Mouse (Mus musculus) ES-E14 (cell line): ENCODE results near the gene Unc45a. TPM values are rescaled to one million over a fixed set of nuclear protein-coding genes. Genes with fewer than 3 reads are reported as not detected.
A peak's percentile ranks its signal among the peaks of the same experiment; 100 is the strongest.

ENCODE experiments used
- DNase-seq: peaks from one replicate; pipeline ENCODE4 v3.0.0-alpha.2; 2013; ENCODE audit warnings: low read depth, low spot score
- H3K27ac ChIP-seq: 2 replicates; pipeline ENCODE4 v1.5.1; 2012; ENCODE audit warnings: low read depth, mild to moderate bottlenecking, low read length, moderate library complexity, mixed read lengths; ENCODE audit not compliant: poor library complexity, insufficient read depth, severe bottlenecking
- H3K36me3 ChIP-seq: 2 replicates; pipeline ENCODE4 v1.6.1; 2012; ENCODE audit warnings: mild to moderate bottlenecking, low read length, moderate library complexity, mixed read lengths; ENCODE audit not compliant: control insufficient read depth, poor library complexity, insufficient read depth, severe bottlenecking
- H3K4me1 ChIP-seq, 2 experiments: fragments of 150-350 bp in 1 of 2; sonication (generic) in 1 of 2; 2 replicates each; pipeline ENCODE4 v1.6.1; 2012; ENCODE audit warnings: low read length in 2 of 2, mild to moderate bottlenecking in 1 of 2, mixed read lengths in 1 of 2; ENCODE audit not compliant: control insufficient read depth in 2 of 2, insufficient read depth in 2 of 2, poor library complexity in 1 of 2
- H3K4me3 ChIP-seq, 2 experiments: fragments of 150-350 bp in 1 of 2; sonication (generic) in 1 of 2; 2 replicates each; pipeline ENCODE4 v1.5.1; 2012; ENCODE audit warnings: low read length in 2 of 2, low read depth in 1 of 2, mild to moderate bottlenecking in 1 of 2, mixed read lengths in 1 of 2; ENCODE audit not compliant: insufficient read depth in 1 of 2, poor library complexity in 1 of 2, severe bottlenecking in 1 of 2
- H3K9ac ChIP-seq: 2 replicates; pipeline ENCODE4 v1.6.1; 2012; ENCODE audit warnings: low read depth, mild to moderate bottlenecking, low read length, mixed read lengths; ENCODE audit not compliant: poor library complexity, insufficient read depth, severe bottlenecking
- H3K9me3 ChIP-seq: fragments of 150-350 bp; sonication (generic); 2 replicates; pipeline ENCODE4 v1.6.1; 2012; ENCODE audit warnings: low read depth, mild to moderate bottlenecking, low read length; ENCODE audit not compliant: control insufficient read depth, insufficient read depth
- CHD2 ChIP-seq: IDR thresholded peaks from 2 replicates; pipeline ENCODE4 v1.6.1; 2014; ENCODE audit warnings: mild to moderate bottlenecking, low read depth, low read length, inconsistent platforms
- HCFC1 ChIP-seq: IDR thresholded peaks from 2 replicates; pipeline ENCODE4 v1.6.1; 2012; ENCODE audit warnings: low read length, inconsistent platforms, borderline replicate concordance; ENCODE audit not compliant: insufficient read depth
- MAFK ChIP-seq: IDR thresholded peaks from 2 replicates; pipeline ENCODE4 v1.6.1; 2014; ENCODE audit warnings: mild to moderate bottlenecking, low read depth, low read length, inconsistent platforms; ENCODE audit not compliant: insufficient read depth
- ZC3H11A ChIP-seq: IDR thresholded peaks from 2 replicates; pipeline ENCODE4 v1.6.1; 2012; ENCODE audit warnings: low read depth, mild to moderate bottlenecking, inconsistent platforms, low read length, borderline replicate concordance
- ZNF384 ChIP-seq: IDR thresholded peaks from 2 replicates; pipeline ENCODE4 v1.6.1; 2012; ENCODE audit warnings: low read depth, low read length, inconsistent platforms
- in situ Hi-C, 2 experiments: fragments of 600-800 bp; cut with MboI; formaldehyde crosslinking; loops; one replicate each; pipeline ENCODE4 v1.15.1; 2025; ENCODE audit warnings: low sequenced_read_pairs in 2 of 2, inconsistent platforms in 1 of 2; ENCODE audit not compliant: unreplicated experiment in 2 of 2
- total RNA-seq: library from RNA; depleted of rRNA; stranded (reverse); fragments of 300-350 nt; gene quantifications from 2 replicates; pipeline ENCODE4 v1.2.3, GENCODE M21; 2012

Gene Unc45a
- total RNA-seq, 1 experiment, result 54.1 TPM

DNA sequence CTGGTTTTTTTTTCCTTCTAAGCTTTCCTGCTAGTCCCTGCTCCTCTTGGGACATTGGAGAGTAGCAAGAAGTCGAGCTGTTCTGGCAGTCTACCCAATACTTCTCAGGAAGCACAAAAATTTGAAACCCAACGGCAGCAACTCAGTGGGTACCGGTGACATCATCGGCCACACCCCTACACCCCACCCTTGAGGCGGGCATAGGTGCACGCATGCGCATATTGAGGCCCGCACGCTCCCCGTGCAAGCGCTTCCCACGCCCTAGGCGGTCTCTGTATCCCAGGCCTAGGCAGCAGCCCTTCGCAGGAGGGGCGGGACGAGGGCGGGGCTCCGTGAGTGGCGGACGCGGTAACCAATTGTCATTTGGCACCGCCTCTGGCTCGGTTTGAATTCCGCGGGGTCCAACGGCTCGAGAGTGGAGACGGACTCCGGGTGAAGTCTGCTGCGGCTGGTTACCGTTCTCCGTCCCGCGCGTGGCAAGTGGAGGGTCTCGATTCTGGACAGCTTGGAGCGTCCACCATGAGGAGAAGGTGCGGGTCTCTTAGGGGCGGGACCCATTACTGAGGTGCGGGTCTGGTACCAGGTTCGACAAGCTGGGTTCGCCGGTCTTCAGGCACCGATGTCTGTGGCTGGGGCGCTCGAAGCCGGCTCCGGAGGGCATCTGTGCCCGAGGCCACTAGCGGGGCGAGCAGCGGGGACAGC is 46.6 kb downstream of the Unc45a start, which contains the start of gene Prc1:
Prc1 (plus strand) TSS at position 389 of the 702 bp plus-strand sequence.
- H3K4me3 ChIP-seq, result peak within 1 kb of the TSS; percentile 91 to 99
- DNase-seq, result peak; percentile 92
- H3K4me1 ChIP-seq, result peaks cover 3 to 4% of the 10 kb centered on the region in 2 experiments; a peak in 2 of 4 replicates
- peak within 1 kb of the TSS; percentile 96 for H3K9ac ChIP-seq
- H3K9me3 ChIP-seq, result no peaks in the 10 kb centered on the region
- H3K36me3 ChIP-seq, result peaks cover 14% of the 10 kb centered on the region; the same call in 1 of the 2 replicates
- H3K27ac ChIP-seq, result peak within 1 kb of the TSS; percentile 79
- TF ChIP-seq HCFC1, result no peak
- TF ChIP-seq ZC3H11A, result no peak
- 0 out of 2 replicates have a peak, but pooled peaks have one; percentile 16 for TF ChIP-seq MAFK
- TF ChIP-seq CHD2, result peak; percentile 75
- in situ Hi-C loops, result no loop called here

GRCm38 (mm10) chr7:80287736-80288135 is 53.1 kb downstream of the Unc45a start:
- H3K4me3 ChIP-seq, result no peak overlapping the region
- no peaks in the 10 kb centered on the region for H3K9me3 ChIP-seq
- peaks cover 37% of the 10 kb centered on the region for H3K36me3 ChIP-seq
- no peak overlapping the region for H3K27ac ChIP-seq
- H3K9ac ChIP-seq, result no peak overlapping the region
- no peak for DNase-seq
- in situ Hi-C loops, result no loop called here
- TF ChIP-seq ZNF384, result no peak
- no peak for TF ChIP-seq MAFK
- TF ChIP-seq HCFC1, result no peak
- no peak for TF ChIP-seq ZC3H11A
- no peak for TF ChIP-seq CHD2
- H3K4me1 ChIP-seq, result no peaks in the 10 kb centered on the region

DNA sequence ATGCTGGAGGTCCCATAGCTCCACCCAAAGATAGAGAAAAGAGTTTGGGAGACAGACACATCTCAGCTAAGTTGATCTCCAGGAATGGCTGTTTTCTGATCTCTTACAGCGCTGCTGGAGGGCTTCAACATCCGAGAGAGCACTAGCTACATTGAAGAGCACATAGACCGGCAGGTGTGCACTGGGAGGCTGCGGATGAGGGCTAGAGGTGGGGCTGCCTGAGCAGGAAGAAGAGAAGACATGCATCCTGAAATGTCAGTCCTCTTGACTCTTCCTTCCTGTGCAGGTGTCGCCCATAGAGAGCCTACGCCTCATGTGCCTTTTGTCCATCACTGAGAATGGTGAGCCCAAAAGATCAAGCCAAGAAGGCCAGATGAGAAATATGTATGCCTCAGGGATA is 55.1 kb downstream of the Unc45a start:
- TF ChIP-seq CHD2 (no peak), HCFC1 (no peak), ZNF384 (no peak), MAFK (no peak), ZC3H11A (no peak)
- H3K4me1 ChIP-seq, result no peaks in the 10 kb centered on the region

GRCm38 (mm10) chr7:80284391-80284790 is 56.4 kb downstream of the Unc45a start:
- no peak for DNase-seq
- in situ Hi-C loops, result no loop called here

More for the DNA sequence above, 55.1 kb downstream of the Unc45a start:
- no peak overlapping the region for H3K9ac ChIP-seq
- H3K36me3 ChIP-seq, result peaks cover 35% of the 10 kb centered on the region
- in situ Hi-C loops, result no loop called here
- H3K4me3 ChIP-seq, result no peak overlapping the region
- DNase-seq, result no peak
- no peak overlapping the region for H3K27ac ChIP-seq
- no peaks in the 10 kb centered on the region for H3K9me3 ChIP-seq

More at GRCm38 (mm10) chr7:80284391-80284790, 56.4 kb downstream of the Unc45a start:
- Histone ChIP-seq H3K27ac (no peak overlapping the region), H3K36me3 (peaks cover 34% of the 10 kb centered on the region), H3K4me3 (no peak overlapping the region), H3K9ac (no peak overlapping the region), H3K4me1 (no peaks in the 10 kb centered on the region), H3K9me3 (no peaks in the 10 kb centered on the region)
- TF ChIP-seq MAFK (no peak), ZC3H11A (no peak), ZNF384 (no peak), HCFC1 (no peak), CHD2 (no peak)
